Mouse (Mus musculus) intestine, embryonic 16.5 days (tissue): ENCODE results near the gene Selplg. TPM values are rescaled to one million over a fixed set of nuclear protein-coding genes. Genes with fewer than 3 reads are reported as not detected.
A peak's percentile ranks its signal among the peaks of the same experiment; 100 is the strongest.

Source experiments
- ATAC-seq: fragments of 200-750 bp; cut with Nextera tagmentation; 2 replicates; pipeline ENCODE4 v1.8.0; 2017; ENCODE audit warnings: moderate TSS enrichment, moderate library complexity
- H3K27ac ChIP-seq: fragments of 300-500 bp; sonication (generic); 2 replicates; pipeline ENCODE4 v1.5.1; 2014; ENCODE audit warnings: mild to moderate bottlenecking, low read length
- H3K27me3 ChIP-seq: fragments of 300-500 bp; sonication (generic); replicated peaks from 2 replicates; pipeline ENCODE4 v1.6.1; 2014; ENCODE audit warnings: low read length, control low read depth, mixed read lengths; ENCODE audit not compliant: control insufficient read depth, insufficient read depth
- H3K36me3 ChIP-seq: fragments of 300-500 bp; sonication (generic); 2 replicates; pipeline ENCODE4 v1.6.1; 2014; ENCODE audit warnings: low read length, control low read depth; ENCODE audit not compliant: control insufficient read depth, insufficient read depth
- H3K4me1 ChIP-seq: fragments of 300-500 bp; sonication (generic); 2 replicates; pipeline ENCODE4 v1.6.1; 2014; ENCODE audit warnings: low read length, control low read depth, mixed read lengths; ENCODE audit not compliant: control insufficient read depth, insufficient read depth
- H3K4me2 ChIP-seq: fragments of 300-500 bp; sonication (generic); 2 replicates; pipeline ENCODE4 v1.6.1; 2014; ENCODE audit warnings: low read depth, low read length, control low read depth
- H3K4me3 ChIP-seq: fragments of 300-500 bp; sonication (generic); 2 replicates; pipeline ENCODE4 v1.5.1; 2014; ENCODE audit warnings: mild to moderate bottlenecking, low read length
- H3K9ac ChIP-seq: fragments of 300-500 bp; sonication (generic); 2 replicates; pipeline ENCODE4 v1.6.1; 2014; ENCODE audit warnings: low read depth, low read length
- H3K9me3 ChIP-seq: fragments of 300-500 bp; sonication (generic); 2 replicates; pipeline ENCODE4 v1.6.1; 2016; ENCODE audit warnings: low read length, control low read depth; ENCODE audit not compliant: control insufficient read depth
- WGBS: fragments of 180-500 bp; shearing (Covaris S2); extraction: QIAGEN DNeasy Blood & Tissue Kit; methylation state at CpG from one replicate; pipeline ENCODE4 v1.1.7; 2014; 5-methylcytosine and 5-hydroxymethylcytosine counted together
- polyA plus RNA-seq: library from polyadenylated mRNA; unstranded; fragments of >200 nt; fragmentation: Nextera tagmentation; extraction: Ambion mirVana; gene quantifications from 2 replicates; pipeline ENCODE4 v1.2.1, GENCODE M21; 2015

The Selplg gene
- polyA plus RNA-seq, 1 experiment from 2014 or later: 6.8 TPM

DNA sequence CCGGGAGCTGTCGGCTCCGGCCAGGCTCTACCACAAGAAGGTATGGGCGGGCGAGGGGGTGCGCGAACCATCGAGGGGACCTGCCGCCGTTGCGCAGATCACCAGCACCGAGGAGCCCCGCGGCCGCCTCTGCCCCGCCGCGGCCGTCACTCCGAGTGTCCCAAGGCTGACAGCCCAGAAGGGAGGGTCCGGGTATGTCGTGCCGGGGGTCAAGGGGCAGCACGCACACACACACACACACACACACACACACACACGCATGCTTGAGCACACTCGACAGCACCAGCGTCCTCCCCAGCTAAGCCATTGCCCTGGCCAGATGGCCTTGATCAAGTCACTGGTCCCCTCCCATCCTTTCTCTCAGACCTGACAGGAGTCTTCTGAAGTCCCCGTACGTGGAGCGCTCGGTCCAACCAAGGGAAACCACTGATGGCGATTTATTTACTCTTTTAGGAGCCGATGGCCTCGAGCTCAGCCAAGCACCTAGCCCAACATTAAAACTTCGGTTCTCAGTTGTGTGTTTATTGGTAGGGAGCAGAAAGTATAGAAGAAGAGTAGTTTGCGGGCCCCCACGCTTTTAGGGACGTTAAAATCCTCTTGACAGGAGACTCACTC is 59.4 kb downstream of the Selplg start:
- Histone ChIP-seq H3K27ac (no peak overlapping the region), H3K4me2 (peak overlapping the region; percentile 81), H3K27me3 (no peaks in the 10 kb centered on the region), H3K36me3 (peaks cover 17% of the 10 kb centered on the region), H3K4me3 (peak overlapping the region; percentile 99), H3K9me3 (no peaks in the 10 kb centered on the region), H3K9ac (peak overlapping the region; percentile 78), H3K4me1 (peaks cover 22% of the 10 kb centered on the region)
- 1% methylated on average over 35 of the region's 38 CpGs for WGBS
- ATAC-seq: peak; percentile 43

GRCm38 (mm10) chr5:113772450-113772895 is 60.0 kb downstream of the Selplg start, which contains the start of the genes Sart3 and Iscu:
TSS of gene Sart3 (minus strand) at chr5:113772510.
TSS of gene Iscu (plus strand) at chr5:113772748.
- H3K27ac ChIP-seq: peak within 1 kb of the TSS; percentile 99
- H3K9ac ChIP-seq: peak within 1 kb of the TSS; percentile 95
- no peaks in the 10 kb centered on the region for H3K27me3 ChIP-seq
- H3K4me2 ChIP-seq: peak within 1 kb of the TSS; percentile 81
- peaks cover 22% of the 10 kb centered on the region for H3K4me1 ChIP-seq
- H3K9me3 ChIP-seq: no peaks in the 10 kb centered on the region
- peak within 1 kb of the TSS; percentile 99 for H3K4me3 ChIP-seq
- H3K36me3 ChIP-seq: peaks cover 17% of the 10 kb centered on the region
- under 1% methylated on average over 49 of the region's 49 CpGs for WGBS
- ATAC-seq: peak; percentile 87

DNA sequence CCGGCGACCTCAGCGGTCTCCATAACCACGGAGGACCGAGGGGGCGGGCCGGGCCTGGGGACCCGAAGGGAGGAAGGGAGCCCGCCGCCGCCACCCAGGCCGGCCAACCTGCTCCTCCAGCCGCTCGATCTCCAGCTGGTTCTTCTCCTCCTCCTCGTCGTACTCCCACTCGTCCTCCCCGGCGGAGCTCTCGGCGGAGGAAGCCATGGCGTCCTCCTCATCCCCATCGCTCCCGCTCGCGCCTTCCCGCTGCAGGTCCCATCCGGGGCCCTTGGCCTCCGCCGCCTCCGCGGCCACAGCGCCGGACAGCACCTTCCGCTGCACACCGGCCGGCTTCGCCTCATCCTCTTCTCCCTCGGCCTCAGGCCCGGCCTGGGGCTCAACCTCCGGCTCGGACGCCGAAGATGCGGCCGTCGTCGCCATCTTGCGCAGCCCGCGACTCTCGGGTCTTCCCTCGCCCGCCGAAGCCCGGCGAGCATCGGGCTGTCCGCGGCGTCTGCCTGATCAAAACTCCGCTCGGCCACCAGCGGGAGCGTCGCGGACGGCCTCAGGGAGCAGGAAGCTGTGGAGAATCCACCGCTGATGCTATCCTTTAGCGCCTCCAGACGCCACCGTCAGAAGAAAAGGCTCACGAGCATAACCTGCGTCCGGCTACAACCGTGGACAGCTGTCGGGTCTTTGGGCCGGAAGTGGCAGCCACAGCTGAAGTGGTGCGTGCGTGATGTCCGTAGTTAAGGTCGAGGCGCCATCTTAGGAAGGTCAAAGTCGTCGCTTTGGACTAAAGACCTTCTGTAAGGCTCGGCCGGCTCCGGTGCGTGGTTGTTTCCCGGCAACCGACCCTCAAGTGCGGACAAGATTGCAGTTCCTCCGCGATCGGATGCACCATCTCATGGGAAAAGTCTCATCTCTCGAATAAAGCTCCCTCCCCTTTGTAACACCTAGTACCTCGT is 61.0 kb downstream of the Selplg start:
- Histone ChIP-seq H3K4me3 (peak overlapping the region; percentile 99), H3K9me3 (no peaks in the 10 kb centered on the region), H3K9ac (peak overlapping the region; percentile 95), H3K27me3 (no peaks in the 10 kb centered on the region), H3K27ac (peak overlapping the region; percentile 99), H3K4me1 (peaks cover 22% of the 10 kb centered on the region), H3K4me2 (peak overlapping the region; percentile 67), H3K36me3 (peaks cover 14% of the 10 kb centered on the region)
- peak; percentile 82 for ATAC-seq
- under 1% methylated on average over 89 of the region's 97 CpGs for WGBS

DNA sequence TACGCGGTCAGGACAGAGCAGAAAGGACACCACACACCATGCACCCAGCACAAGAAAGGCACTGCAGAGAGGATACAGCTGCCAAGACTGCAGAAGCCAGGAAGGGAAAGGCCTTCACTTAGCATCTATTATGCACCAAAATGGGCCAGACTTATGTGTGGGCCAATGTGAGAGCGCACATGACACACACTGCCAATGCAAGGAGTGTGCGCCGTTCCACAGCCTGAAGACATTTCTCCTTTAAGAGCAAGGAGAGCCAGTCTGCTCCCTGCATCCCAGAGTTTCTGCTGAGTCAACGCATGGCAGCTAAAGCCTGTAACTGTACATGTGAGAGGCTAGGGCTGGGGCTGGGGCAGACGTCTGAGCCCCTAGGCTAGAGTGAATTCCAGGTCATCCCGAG is 63.6 kb downstream of the Selplg start:
- no peak overlapping the region for H3K9ac ChIP-seq
- no peak overlapping the region for H3K4me2 ChIP-seq
- H3K36me3 ChIP-seq: peaks cover 8% of the 10 kb centered on the region
- H3K9me3 ChIP-seq: no peaks in the 10 kb centered on the region
- H3K27ac ChIP-seq: no peak overlapping the region
- 92% methylated on average over 8 of the region's 8 CpGs for WGBS
- no peaks in the 10 kb centered on the region for H3K27me3 ChIP-seq
- no peak for ATAC-seq
- H3K4me1 ChIP-seq: peaks cover 31% of the 10 kb centered on the region
- no peak overlapping the region for H3K4me3 ChIP-seq

Other genes with a start within 250 kb of the Selplg start
- gene Cmklr1, start 182.2 kb downstream of the Selplg start, polyA plus RNA-seq: 1.3 and 2.3 TPM in 2 replicates
- gene 1700069L16Rik, start 107.9 kb downstream of the Selplg start, polyA plus RNA-seq: not detected in 2 replicates
- 5.6 and 7.1 TPM in 2 replicates for gene Ficd, start 96.8 kb downstream of the Selplg start, polyA plus RNA-seq
- 30.2 and 30.6 TPM in 2 replicates for gene Sart3, start 60.1 kb downstream of the Selplg start, polyA plus RNA-seq
- 99.0 and 114 TPM in 2 replicates for gene Iscu, start 59.9 kb downstream of the Selplg start, polyA plus RNA-seq
- gene Tmem119, start 32.1 kb downstream of the Selplg start, polyA plus RNA-seq: 56.6 and 63.7 TPM in 2 replicates
- 175 and 183 TPM in 2 replicates for gene Coro1c, start 76.1 kb upstream of the Selplg start, polyA plus RNA-seq
- 7.1 and 7.8 TPM in 2 replicates for gene Ssh1, start 161.2 kb upstream of the Selplg start, polyA plus RNA-seq
- 31.0 and 32.5 TPM in 2 replicates for gene Dao, start 171.1 kb upstream of the Selplg start, polyA plus RNA-seq
- gene Usp30, start 232.8 kb upstream of the Selplg start, polyA plus RNA-seq: 9.1 and 9.3 TPM in 2 replicates